Mouse (Mus musculus) liver, adult (tissue): ENCODE measurements at regions not wholly inside any gene's neighbourhood (a gene's known extent, or its start where the extent isn't known, plus 50 kb on each side); places are given as distances from the start of the nearest gene placed in this dataset.

Experiments used
- GATA4 ChIP-seq: IDR thresholded peaks from 2 replicates; pipeline ENCODE4 v1.6.1; 2014; ENCODE audit warnings: mild to moderate bottlenecking, low read length; ENCODE audit not compliant: insufficient replicate concordance

- TF ChIP-seq GATA4: no peak
Measured at GRCm38 (mm10) chr1:90544821-90545536, 57.8 kb upstream of the Cops8 start.

DNA sequence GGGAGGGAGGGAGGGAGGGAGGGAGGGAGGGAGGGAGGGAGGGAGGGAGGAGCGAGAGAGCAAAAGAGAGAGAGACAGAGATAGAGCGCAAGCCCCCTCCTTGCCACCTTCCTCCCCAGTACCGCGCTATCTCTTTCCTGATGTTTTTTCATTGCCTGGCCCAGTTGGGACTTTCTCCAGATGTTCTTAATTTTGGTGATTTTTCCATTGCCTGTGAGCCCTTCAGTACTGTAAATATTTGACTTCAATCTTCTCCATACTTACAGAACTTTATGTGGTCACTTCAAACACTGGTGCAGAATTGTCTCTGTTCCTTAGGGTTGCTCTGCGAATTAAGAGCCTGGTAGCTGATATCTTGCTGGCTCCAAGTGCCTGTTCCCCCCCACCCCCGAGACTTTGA, 50.1 kb upstream of the Cops8 start:
- TF ChIP-seq GATA4: no peak
